Mouse (Mus musculus) myocyte (in vitro differentiated cells): ENCODE data around the gene Asic2.

ENCODE experiments used
- E2F4 ChIP-seq: IDR thresholded peaks from one replicate; pipeline ENCODE4 v1.6.1; 2011; ENCODE audit warnings: mild to moderate bottlenecking, control low read depth, moderate library complexity; ENCODE audit not compliant: insufficient read depth
- MYOD1 ChIP-seq, 3 experiments: IDR thresholded peaks; one replicate each; pipeline ENCODE4 v1.6.1; 2011; ENCODE audit warnings: control low read depth in 2 of 3, low read depth in 2 of 3, mild to moderate bottlenecking in 2 of 3, moderate library complexity in 1 of 3; ENCODE audit not compliant: insufficient read length in 2 of 3, control insufficient read depth in 1 of 3
- MYOG ChIP-seq, 3 experiments: IDR thresholded peaks; one replicate each; pipeline ENCODE4 v1.6.1; 2011; ENCODE audit warnings: control low read depth in 2 of 3, low read depth in 2 of 3, mild to moderate bottlenecking in 2 of 3; ENCODE audit not compliant: insufficient read length in 2 of 3, control insufficient read depth in 1 of 3, insufficient read depth in 1 of 3
- POLR2A ChIP-seq: IDR thresholded peaks from one replicate; pipeline ENCODE4 v1.6.1; 2011; ENCODE audit warnings: low read depth, mild to moderate bottlenecking, control low read depth, moderate library complexity; ENCODE audit not compliant: insufficient read length
- POLR2AphosphoS2 ChIP-seq: IDR thresholded peaks from one replicate; pipeline ENCODE4 v1.6.1; 2011; ENCODE audit warnings: low read depth, control low read depth; ENCODE audit not compliant: insufficient read length
- SRF ChIP-seq: IDR thresholded peaks from one replicate; pipeline ENCODE4 v1.6.1; 2011; ENCODE audit warnings: low read depth; ENCODE audit not compliant: control insufficient read depth, insufficient read length
- TCF3 ChIP-seq: IDR thresholded peaks from one replicate; pipeline ENCODE4 v1.6.1; 2011; ENCODE audit warnings: low read depth, control low read depth; ENCODE audit not compliant: insufficient read length
- USF1 ChIP-seq: IDR thresholded peaks from one replicate; pipeline ENCODE4 v1.6.1; 2011; ENCODE audit warnings: low read depth, mild to moderate bottlenecking, control low read depth, moderate library complexity

DNA sequence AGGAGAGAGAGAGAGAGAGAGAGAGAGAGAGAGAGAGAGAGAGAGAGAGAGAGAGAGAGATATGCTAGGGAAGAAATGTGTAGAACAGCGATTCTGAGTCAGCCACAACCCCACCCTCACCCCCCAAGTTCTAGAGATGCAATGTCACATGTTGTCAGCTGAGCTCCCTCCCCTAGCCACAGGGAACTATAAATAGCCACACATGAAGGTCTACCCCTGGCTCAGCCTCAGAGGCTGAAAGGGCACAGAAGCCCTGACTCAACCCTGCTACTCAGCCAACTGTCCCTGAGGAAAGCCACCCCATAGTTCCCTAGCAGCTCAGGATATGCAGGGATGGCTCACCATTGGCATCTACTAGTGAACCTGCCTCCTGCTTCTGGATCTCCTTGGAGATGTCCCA is 26.1 kb downstream of the Asic2 start:
- TF ChIP-seq E2F4 (no peak), MYOG (IDR thresholded peaks at IDR 0.05; ENCODE audit: control insufficient read depth in 1 of 3, insufficient read depth in 1 of 3, insufficient read length in 2 of 3, low read depth in 2 of 3) (no peak), USF1 (peak; percentile 63), POLR2A (no peak), MYOD1 (IDR thresholded peaks at IDR 0.05; ENCODE audit: control insufficient read depth in 1 of 3, insufficient read length in 2 of 3, low read depth in 2 of 3) (peak in 1 of 3 experiments; percentile 8), POLR2AphosphoS2 (no peak), TCF3 (no peak), SRF (no peak)
